Mouse (Mus musculus): ENCODE measurements around the gene Rgma. TPM values are rescaled to one million over a fixed set of nuclear protein-coding genes. Genes with fewer than 3 reads are reported as not detected.
A peak's percentile ranks its signal among the peaks of the same experiment; 100 is the strongest.

Rgma gene
- 10 to 100 TPM; 60.2 to 66.3 TPM for total RNA-seq (2021)
- long read RNA-seq, experiment 1, partial matches to known transcripts = 0 of 7 reads
- long read RNA-seq, experiment 1, other reads (novel, unspliced or antisense) = 4 of 7 reads
- long read RNA-seq, experiment 2, transcript Rgma-201 (4 exons, 3,586 nt) = major isoform, 7 of 17 reads
- long read RNA-seq, experiment 2, partial matches to known transcripts = 2 of 17 reads
- long read RNA-seq, experiment 2, other reads (novel, unspliced or antisense) = 4 of 17 reads

GRCm38 (mm10) chr7:73375257-73376100, at the start of gene Rgma:
Rgma (plus strand) TSS chr7:73375509.
- DNase-seq (ENCODE audit: low spot score in 2 of 2) = peak in 1 of 2 experiments; percentile 56

DNA sequence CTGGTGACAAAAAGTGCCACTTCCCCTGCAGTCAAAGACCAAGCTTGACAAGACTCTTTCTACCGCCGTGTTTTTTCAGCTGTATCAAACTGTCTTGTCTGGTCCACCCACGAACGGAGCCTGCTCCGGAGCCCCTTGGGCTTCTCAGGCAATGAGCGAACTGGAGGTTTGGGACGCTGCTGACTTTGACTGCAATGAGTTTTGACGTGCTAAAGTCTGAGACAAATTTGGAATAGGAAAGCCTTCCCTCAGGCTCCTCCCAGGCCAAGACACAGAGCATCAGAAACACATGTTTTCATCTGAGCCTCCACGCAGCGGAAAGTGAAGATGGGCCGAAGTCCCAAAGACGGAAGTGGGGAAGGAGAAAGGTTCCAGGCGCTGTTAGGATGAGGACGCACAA, 49.1 kb upstream of the Rgma start:
- no peak for DNase-seq (ENCODE audit: low spot score in 2 of 2)

- no peak for DNase-seq (ENCODE audit: low spot score in 2 of 2)
These were observed 48.6 kb upstream of the Rgma start for GRCm38 (mm10) chr7:73326680-73327079.

DNA sequence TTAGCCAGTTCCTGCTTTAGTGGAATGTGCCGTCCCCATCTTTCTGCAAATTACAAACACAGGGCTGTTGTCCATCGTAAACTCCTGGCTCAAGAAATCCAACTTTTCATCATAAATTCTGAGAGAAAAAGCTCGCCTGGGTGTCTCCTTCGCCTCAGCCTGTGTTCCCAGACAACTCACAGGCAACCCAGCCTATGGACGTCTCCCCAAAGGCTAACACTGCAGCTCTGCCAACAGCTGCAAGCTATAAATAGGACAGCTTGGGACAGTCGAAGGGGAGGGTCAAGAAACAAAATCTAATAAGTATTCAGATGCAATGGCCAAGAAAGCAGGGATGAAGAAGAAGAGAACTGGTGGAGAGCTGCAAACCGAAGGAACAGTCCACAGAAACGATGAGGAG, 48.1 kb upstream of the Rgma start:
- no peak for DNase-seq (ENCODE audit: low spot score in 2 of 2)

GRCm38 (mm10) chr7:73327652-73328051, 47.7 kb upstream of the Rgma start:
- no peak for DNase-seq (ENCODE audit: low spot score in 2 of 2)

- DNase-seq (ENCODE audit: low spot score in 2 of 2) = no peak
These were observed 46.6 kb upstream of the Rgma start for GRCm38 (mm10) chr7:73328653-73329207.

DNA sequence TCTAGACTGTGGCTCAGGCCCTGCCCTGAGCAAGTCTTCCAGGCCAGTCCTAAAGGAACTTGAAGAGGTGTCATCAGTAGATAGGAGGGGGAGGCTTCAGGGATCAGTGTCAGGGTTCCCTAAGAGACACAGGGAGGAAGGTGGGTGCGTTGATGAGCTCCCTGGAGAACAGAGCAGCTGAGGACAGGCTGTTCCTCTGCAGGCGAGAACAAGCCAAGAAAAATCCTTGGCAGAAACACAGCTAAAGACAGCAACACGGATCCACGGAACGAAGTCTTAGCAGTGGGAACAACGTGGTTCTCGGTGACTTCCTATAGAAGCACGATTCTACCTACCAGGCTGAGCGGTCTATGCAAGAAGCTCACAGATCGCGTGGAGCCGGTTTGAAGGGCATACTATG, 44.6 kb upstream of the Rgma start:
- peak in 1 of 2 experiments; percentile 65 for DNase-seq (ENCODE audit: low spot score in 2 of 2)

- no peak for DNase-seq (ENCODE audit: low spot score in 2 of 2)
These were observed 43.7 kb upstream of the Rgma start for GRCm38 (mm10) chr7:73331645-73332044.

- DNase-seq (ENCODE audit: low spot score in 2 of 2) = no peak
These were observed 41.8 kb upstream of the Rgma start for GRCm38 (mm10) chr7:73333398-73333988.

GRCm38 (mm10) chr7:73334883-73335282, 40.4 kb upstream of the Rgma start:
- DNase-seq (ENCODE audit: low spot score in 2 of 2) = peak in 1 of 2 experiments; percentile 23

DNA sequence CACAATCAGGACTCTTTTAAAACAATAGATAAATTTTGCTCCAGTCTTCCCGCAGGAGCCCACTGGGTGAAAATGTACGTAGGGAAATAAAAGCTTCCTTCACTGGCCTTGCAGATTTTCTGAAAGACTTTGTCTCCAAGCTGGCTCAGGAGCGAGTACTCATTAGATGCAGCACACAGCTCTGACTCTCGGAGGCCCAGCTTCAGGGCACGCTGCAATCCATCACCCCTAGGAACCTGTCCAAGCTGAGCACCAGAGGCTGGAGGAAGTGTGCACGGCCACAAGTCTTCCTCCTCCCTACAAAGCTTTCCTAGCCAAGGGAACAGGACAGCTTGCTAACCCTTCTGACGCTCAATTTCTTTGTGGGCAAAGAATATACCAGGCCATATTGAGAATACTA, 38.9 kb upstream of the Rgma start:
- DNase-seq (ENCODE audit: low spot score in 2 of 2) = peak in 1 of 2 experiments; percentile 34

- no peak for DNase-seq (ENCODE audit: low spot score in 2 of 2)
These were observed 37.0 kb upstream of the Rgma start for GRCm38 (mm10) chr7:73338353-73338752.

GRCm38 (mm10) chr7:73343852-73344251, 31.5 kb upstream of the Rgma start:
- DNase-seq (ENCODE audit: low spot score in 2 of 2) = no peak

DNA sequence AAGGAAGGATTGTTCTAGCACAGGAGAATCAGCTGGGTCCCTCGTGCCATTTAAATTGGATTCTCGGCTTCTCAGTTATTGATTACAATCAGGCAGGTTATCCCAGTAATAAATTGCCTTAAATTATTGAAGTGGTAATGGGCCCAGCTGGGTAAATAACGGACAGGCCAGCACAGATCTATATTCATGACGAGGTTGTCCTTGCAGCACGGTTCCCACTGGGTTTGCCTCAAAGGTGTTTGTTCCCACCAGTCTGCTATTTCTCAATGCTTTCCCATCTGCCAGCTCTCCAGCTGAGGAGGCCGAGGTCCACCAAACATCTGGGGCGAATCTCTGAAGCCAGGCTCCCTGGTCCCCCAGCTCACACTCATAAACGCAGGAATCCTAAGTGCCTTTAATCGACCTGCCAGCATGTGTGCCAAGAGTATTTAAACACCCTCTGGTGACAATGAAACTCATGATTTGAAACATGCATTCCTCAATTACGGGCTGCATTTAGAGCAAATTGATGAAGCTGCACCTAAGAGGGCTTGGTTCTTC, 26.7 kb upstream of the Rgma start:
- no peak for DNase-seq (ENCODE audit: low spot score in 2 of 2)

GRCm38 (mm10) chr7:73349158-73349557, 26.2 kb upstream of the Rgma start:
- DNase-seq (ENCODE audit: low spot score in 2 of 2) = no peak

- no peak for DNase-seq (ENCODE audit: low spot score in 2 of 2)
These were observed 20.1 kb upstream of the Rgma start for GRCm38 (mm10) chr7:73355229-73355628.

GRCm38 (mm10) chr7:73356901-73357300, 18.4 kb upstream of the Rgma start:
- no peak for DNase-seq (ENCODE audit: low spot score in 2 of 2)

DNA sequence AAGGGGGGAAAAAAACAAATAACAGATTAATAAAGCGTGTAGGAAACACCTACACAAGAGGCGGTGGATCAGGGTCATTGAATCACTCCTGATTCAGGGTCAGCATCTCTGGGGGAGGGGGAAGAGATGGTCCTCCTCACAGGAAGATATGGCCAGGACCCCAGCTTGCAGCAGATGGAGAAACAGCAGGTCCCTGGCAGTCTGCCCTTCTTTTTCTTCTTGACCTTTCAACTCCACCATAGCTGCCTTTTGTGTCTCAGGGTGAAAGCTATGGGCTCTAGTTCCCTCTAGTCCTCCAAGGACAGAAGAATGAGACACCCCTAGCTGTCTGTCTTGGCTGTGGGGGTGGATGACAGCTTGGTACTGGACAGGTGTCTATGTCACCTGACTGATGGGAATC, 17.7 kb upstream of the Rgma start:
- no peak for DNase-seq (ENCODE audit: low spot score in 2 of 2)

GRCm38 (mm10) chr7:73365511-73365910, 9.8 kb upstream of the Rgma start:
- DNase-seq (ENCODE audit: low spot score in 2 of 2) = no peak

DNA sequence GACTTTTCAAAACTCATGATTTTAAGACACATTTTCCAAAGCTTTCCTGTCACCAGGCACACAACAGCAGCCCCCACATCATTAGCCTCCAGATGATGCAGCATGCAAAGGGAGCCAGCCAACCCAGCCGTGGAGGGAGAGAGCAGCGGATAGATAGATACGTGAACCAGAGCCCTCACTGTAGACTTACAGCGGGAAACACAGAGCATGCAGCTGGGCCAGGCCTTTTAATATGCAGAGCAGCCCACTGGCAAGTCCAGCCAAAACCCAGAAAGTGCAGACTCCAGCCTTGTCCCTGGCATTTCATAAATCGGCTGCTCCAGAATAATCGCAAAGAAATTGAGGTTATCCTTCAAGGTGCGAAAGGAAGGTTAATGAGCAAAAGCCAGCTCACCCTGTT, 9.3 kb upstream of the Rgma start:
- peak; percentile 25 to 54 for DNase-seq (ENCODE audit: low spot score in 2 of 2)

DNA sequence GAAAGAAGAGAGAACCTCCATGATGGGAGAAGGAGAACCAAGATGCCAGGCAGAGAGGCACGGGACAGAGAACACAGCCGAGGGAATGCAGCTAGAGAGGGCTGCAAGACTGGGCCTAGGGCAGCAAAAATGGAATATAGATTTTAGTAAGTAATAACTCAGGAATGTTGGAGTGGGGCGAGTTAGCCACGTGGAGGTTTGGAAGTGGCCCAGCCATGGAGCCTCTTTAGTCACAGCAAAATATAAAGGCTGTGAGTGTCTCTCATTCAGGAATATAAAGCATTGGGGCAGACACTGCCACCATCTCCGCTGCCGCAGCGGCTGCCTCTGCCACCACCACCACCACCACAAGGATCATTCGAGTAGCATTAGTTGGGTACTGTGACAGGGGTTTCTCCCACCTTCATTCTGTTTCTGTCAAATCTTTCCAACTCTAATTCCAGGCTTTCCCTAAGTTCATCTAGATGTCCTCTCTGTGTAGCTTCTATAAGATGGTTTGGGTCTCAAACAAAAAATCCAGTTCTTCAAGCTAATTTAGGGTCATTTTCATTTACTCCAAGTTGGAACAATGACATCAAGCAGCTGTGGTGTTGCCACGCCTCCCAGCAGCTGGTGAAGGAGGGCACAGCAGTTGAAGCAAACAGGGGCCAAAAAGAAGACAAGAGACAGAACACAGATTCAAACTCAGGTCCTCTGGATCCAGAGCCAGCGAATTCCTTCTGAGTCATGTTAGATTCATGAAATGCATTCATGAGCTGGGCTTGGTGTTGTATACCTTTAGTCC, 7.4 kb upstream of the Rgma start:
- no peak for DNase-seq (ENCODE audit: low spot score in 2 of 2)
